Mouse (Mus musculus): ENCODE results near the gene Zdhhc4. TPM values are rescaled to one million over a fixed set of nuclear protein-coding genes. Genes with fewer than 3 reads are reported as not detected.

The Zdhhc4 gene
- polyA plus RNA-seq, 1 experiment from 2014 or later, result 84.4 TPM

DNA sequence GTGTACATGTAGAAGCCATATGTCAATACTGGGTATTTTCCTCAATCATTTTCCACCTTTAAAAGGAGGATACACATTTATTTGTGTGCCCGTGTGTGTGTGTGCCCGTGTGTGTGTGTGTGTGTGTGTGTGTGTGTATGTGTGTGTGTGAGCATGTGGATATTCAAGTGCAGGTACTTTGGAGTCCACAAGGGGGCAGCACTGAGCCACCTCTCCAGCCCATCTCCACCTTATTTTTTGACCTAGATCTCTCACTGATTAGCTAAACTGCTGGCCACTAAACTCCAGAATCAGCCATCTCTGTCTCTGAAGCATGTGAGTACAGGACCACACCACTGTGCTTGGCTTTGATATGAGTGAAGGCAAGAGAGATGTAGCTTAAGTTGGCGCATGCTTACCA lies 34.2 kb downstream of the Zdhhc4 start:
- WGBS, result 94% methylated on average over 3 of the region's 3 CpGs

DNA sequence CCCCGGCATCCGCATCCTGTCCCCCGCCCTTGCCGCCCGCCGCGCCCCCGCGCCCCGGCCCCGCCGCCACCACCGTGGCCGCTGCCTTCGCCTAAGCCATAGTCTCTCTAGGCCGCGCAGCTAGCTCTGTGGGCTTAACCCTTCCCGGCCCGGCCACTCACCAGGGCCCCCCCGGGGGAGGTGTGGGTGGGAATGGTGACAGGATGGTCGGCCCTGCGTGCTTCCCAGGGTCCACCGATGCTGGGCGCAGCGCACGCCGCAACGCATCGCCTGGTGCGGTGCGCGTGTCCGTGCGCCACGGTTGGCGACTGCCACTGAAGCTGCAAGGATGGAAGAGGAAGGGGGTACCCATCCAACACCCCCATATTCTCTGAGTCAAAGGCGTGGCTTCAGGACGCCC lies 35.7 kb downstream of the Zdhhc4 start, which contains the start of gene Zfp853:
Zfp853 (minus strand) TSS at position 220 of the 400 bp plus-strand sequence.
- Histone ChIP-seq H3K4me2 (replicated peaks) (peak within 1 kb of the TSS; percentile 84), H3K36me3 (peaks cover 10% of the 10 kb centered on the region; the same call in 1 of the 2 replicates), H3K27me3 (peaks cover 67% of the 10 kb centered on the region), H3K27ac (no peak within 1 kb of the TSS), H3K9me3 (peaks cover 6% of the 10 kb centered on the region; the same call in 1 of the 2 replicates), H3K9ac (peak within 1 kb of the TSS; percentile 72), H3K4me1 (peaks cover 24% of the 10 kb centered on the region), H3K4me3 (peak within 1 kb of the TSS; percentile 59)
- WGBS, result 4% methylated on average over 36 of the region's 38 CpGs
- ATAC-seq (ENCODE audit: low FRiP score, low read depth), result no peak

More for the DNA sequence above, 34.2 kb downstream of the Zdhhc4 start:
- Histone ChIP-seq H3K27ac (no peak overlapping the region), H3K4me3 (no peak overlapping the region), H3K9me3 (peaks cover 6% of the 10 kb centered on the region; the same call in 1 of the 2 replicates), H3K4me1 (peaks cover 18% of the 10 kb centered on the region), H3K4me2 (replicated peaks) (no peak overlapping the region), H3K9ac (no peak overlapping the region), H3K27me3 (peaks cover 53% of the 10 kb centered on the region), H3K36me3 (peaks cover 17% of the 10 kb centered on the region)
- no peak for ATAC-seq (ENCODE audit: low FRiP score, low read depth)

DNA sequence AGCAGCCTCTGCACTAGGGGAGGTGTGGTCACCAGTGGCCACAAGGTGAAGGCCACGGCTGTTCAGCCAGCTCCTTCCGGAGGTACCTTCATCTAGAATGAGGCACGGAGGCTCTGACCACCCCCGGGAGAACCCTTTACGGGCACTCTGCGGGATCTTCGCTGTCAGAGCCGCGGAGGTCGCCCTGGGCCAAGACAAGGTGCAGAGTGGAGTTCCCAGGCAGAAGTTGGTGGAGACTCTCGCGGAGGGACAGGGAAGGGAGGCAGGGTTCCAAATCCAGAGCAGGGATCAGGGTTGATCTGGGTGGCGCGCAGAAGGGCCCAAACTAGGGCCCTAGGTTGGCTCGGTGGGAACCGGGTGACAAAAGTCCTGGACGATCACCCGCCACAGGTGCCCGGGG lies 36.2 kb downstream of the Zdhhc4 start:
- ATAC-seq (ENCODE audit: low FRiP score, low read depth), result no peak
- H3K9me3 ChIP-seq, result peaks cover 6% of the 10 kb centered on the region; the same call in 1 of the 2 replicates
- H3K36me3 ChIP-seq, result peaks cover 8% of the 10 kb centered on the region; the same call in 1 of the 2 replicates
- peak overlapping the region; percentile 59 for H3K4me3 ChIP-seq
- 2% methylated on average over 19 of the region's 19 CpGs for WGBS
- peak overlapping the region; percentile 84 for H3K4me2 ChIP-seq (replicated peaks)
- peaks cover 29% of the 10 kb centered on the region for H3K4me1 ChIP-seq
- H3K27me3 ChIP-seq, result peaks cover 72% of the 10 kb centered on the region
- peak overlapping the region; percentile 72 for H3K9ac ChIP-seq
- H3K27ac ChIP-seq, result no peak overlapping the region

DNA sequence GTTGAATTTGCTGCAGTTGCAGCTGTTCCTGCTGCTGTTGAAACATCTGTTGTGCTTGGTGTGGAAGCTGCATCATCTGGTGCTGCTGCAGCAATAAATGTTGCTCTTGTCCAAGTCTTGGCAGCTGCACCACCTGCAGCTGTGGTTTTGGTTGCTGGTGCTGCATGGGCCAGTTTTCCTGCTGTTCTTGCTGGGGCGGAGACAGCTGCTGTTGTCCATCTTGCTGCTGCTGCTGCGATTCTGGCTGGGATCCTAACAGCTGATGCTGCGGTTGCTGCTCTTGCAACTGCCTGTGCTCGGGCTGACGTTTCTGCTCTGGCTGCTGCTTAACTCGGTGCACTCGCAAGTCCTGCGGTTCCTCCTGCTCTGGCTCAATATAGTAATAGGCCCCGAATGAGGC lies 39.8 kb downstream of the Zdhhc4 start:
- no peak overlapping the region for H3K4me2 ChIP-seq (replicated peaks)
- ATAC-seq (ENCODE audit: low FRiP score, low read depth), result no peak
- H3K9ac ChIP-seq, result no peak overlapping the region
- no peak overlapping the region for H3K27ac ChIP-seq
- peaks cover 33% of the 10 kb centered on the region for H3K4me1 ChIP-seq
- WGBS, result 74% methylated on average over 9 of the region's 9 CpGs
- peaks cover 8% of the 10 kb centered on the region; the same call in 1 of the 2 replicates for H3K36me3 ChIP-seq
- H3K27me3 ChIP-seq, result peaks cover 100% of the 10 kb centered on the region
- H3K4me3 ChIP-seq, result no peak overlapping the region
- H3K9me3 ChIP-seq, result no peaks in the 10 kb centered on the region

DNA sequence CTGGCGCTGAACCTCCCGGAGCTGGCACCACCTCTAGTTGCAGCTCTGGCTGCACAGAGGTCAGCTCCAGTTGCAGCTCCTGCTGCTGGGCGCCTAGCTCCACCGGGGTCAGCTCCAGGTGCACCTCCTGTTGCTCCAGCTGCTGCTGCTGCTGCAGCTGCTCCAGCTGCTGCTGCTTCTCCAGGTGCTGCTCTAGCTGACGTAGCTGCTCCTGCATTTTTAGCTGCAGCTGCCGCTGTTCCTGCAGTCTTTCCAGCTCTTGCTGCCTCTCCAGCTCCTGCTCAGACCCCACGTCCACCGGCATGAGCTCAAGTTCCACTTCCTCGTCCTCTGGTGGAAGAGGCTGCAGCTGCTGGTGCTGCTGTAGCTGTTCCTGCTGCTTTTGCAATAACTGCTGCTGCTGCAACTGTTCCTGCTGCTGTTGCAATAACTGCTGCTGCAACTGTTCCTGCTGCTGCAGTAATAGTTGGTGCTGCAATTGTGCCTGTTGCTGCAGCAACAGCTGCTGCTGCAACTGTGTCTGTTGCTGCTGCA lies 40.6 kb downstream of the Zdhhc4 start:
- ATAC-seq (ENCODE audit: low FRiP score, low read depth), result no peak
- Histone ChIP-seq H3K9ac (peak overlapping the region; percentile 21; the same call in 1 of the 2 replicates), H3K4me3 (peak overlapping the region; percentile 35), H3K27me3 (peaks cover 97% of the 10 kb centered on the region), H3K4me2 (replicated peaks) (peak overlapping the region; percentile 59), H3K27ac (no peak overlapping the region), H3K9me3 (no peaks in the 10 kb centered on the region), H3K4me1 (peaks cover 27% of the 10 kb centered on the region), H3K36me3 (peaks cover 8% of the 10 kb centered on the region; the same call in 1 of the 2 replicates)
- 9% methylated on average over 9 of the region's 9 CpGs for WGBS

DNA sequence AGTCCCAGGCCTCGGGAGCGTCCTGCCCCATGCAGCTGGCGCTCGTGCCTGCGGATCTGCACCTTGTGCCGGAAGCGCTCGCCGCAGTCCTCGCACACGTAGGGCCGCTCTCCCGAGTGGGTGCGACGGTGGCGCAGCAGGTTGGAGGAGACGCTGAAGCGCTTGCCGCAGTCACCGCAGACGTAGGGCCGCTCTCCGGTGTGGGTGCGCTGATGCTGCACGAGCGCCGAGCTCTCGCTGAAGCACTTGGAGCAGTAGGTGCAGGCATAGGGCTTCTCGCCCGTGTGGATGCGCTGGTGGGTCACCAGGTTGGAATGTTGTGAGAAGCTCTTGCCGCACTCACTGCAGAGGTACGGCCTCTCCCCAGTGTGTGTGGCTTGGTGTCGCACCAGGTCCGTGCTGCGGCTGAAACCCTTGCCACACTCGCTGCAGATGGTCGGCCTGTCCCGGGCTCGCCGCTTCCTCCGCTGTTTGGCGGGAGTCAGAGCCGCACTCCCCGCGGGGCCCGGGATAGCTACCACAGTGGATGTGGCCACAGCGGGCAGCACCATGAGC lies 41.2 kb downstream of the Zdhhc4 start:
- peak; percentile 18; the same call in 1 of the 2 replicates for ATAC-seq (ENCODE audit: low FRiP score, low read depth)
- peaks cover 8% of the 10 kb centered on the region; the same call in 1 of the 2 replicates for H3K36me3 ChIP-seq
- peak overlapping the region; percentile 59 for H3K4me2 ChIP-seq (replicated peaks)
- no peak overlapping the region for H3K27ac ChIP-seq
- peak overlapping the region; percentile 21; the same call in 1 of the 2 replicates for H3K9ac ChIP-seq
- no peaks in the 10 kb centered on the region for H3K9me3 ChIP-seq
- peaks cover 21% of the 10 kb centered on the region for H3K4me1 ChIP-seq
- 2% methylated on average over 48 of the region's 48 CpGs for WGBS
- peak overlapping the region; percentile 35 for H3K4me3 ChIP-seq
- peaks cover 97% of the 10 kb centered on the region for H3K27me3 ChIP-seq

DNA sequence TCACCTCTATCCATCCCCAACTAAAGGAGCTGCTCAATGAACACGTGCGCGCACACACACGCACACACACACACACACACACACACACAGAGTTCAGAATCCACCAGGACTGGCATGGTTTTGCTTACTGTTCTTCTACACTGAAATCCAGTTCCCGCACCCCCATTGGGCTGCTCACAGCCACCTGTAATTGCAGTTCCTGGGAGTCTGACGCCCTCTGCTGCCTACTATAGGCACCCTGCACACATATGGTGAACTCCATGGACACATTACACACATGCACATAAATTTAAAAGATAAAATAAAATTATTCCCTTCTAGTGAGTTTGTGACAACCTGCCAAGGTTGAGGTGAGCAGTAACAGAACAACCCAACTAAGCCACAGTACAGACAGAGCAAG lies 44.3 kb downstream of the Zdhhc4 start:
- Histone ChIP-seq H3K9ac (no peak overlapping the region), H3K9me3 (no peaks in the 10 kb centered on the region), H3K27me3 (peaks cover 86% of the 10 kb centered on the region), H3K36me3 (peaks cover 8% of the 10 kb centered on the region; the same call in 1 of the 2 replicates), H3K4me2 (replicated peaks) (no peak overlapping the region), H3K4me3 (no peak overlapping the region), H3K27ac (no peak overlapping the region), H3K4me1 (peaks cover 16% of the 10 kb centered on the region)
- 41% methylated on average over 6 of the region's 6 CpGs for WGBS
- no peak for ATAC-seq (ENCODE audit: low FRiP score, low read depth)

DNA sequence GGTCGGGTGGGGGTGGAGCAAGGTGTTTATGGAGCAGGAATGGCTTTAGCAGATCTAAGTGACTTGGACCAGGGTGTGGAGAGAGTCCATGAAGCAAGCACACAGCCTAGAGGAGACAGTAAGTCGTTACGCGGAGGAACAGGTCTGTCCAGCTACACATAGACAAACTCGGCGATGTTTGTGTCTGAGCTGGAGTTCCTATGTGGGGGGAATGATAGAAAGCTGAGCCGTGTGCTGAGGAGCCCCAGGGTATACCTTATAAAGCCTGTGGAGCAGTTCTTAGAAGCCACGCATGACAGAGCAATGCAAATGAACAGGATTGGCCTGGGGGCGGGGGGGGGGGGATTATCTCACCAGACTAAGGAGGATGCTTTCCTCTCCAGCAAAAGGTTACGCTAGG lies 49.8 kb downstream of the Zdhhc4 start:
- no peak overlapping the region for H3K27ac ChIP-seq
- no peak overlapping the region for H3K9ac ChIP-seq
- WGBS, result 41% methylated on average over 10 of the region's 10 CpGs
- no peaks in the 10 kb centered on the region for H3K9me3 ChIP-seq
- H3K4me2 ChIP-seq (replicated peaks), result no peak overlapping the region
- H3K4me1 ChIP-seq, result no peaks in the 10 kb centered on the region
- no peaks in the 10 kb centered on the region for H3K36me3 ChIP-seq
- no peak for ATAC-seq (ENCODE audit: low FRiP score, low read depth)
- H3K4me3 ChIP-seq, result no peak overlapping the region
- H3K27me3 ChIP-seq, result peaks cover 71% of the 10 kb centered on the region

DNA sequence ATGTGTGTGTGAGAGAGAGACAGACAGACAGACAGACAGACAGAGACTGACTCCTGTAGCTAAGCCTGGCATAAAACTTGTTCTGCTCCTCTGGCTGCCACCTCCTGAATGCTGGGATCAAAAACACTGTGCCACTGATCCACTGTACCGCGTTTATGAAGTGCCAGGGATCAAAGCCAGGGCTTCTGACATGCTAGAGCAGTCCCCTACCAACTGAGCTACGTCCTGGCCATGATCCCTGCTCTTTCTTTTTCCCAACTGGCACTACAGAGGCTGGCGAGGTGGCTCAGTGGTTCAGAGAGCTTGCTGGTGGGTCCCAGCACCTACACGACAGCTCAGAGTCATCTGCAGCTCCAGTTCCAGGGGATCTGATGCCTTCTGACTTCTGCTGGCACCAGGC lies 53.3 kb downstream of the Zdhhc4 start:
- peaks cover 50% of the 10 kb centered on the region for H3K27me3 ChIP-seq
- H3K4me3 ChIP-seq, result no peak overlapping the region
- no peak overlapping the region for H3K27ac ChIP-seq
- peaks cover 4% of the 10 kb centered on the region for H3K4me1 ChIP-seq
- H3K9ac ChIP-seq, result no peak overlapping the region
- no peak for ATAC-seq (ENCODE audit: low FRiP score, low read depth)
- no peak overlapping the region for H3K4me2 ChIP-seq (replicated peaks)
- 39% methylated on average over 5 of the region's 5 CpGs for WGBS
- H3K36me3 ChIP-seq, result no peaks in the 10 kb centered on the region
- no peaks in the 10 kb centered on the region for H3K9me3 ChIP-seq

DNA sequence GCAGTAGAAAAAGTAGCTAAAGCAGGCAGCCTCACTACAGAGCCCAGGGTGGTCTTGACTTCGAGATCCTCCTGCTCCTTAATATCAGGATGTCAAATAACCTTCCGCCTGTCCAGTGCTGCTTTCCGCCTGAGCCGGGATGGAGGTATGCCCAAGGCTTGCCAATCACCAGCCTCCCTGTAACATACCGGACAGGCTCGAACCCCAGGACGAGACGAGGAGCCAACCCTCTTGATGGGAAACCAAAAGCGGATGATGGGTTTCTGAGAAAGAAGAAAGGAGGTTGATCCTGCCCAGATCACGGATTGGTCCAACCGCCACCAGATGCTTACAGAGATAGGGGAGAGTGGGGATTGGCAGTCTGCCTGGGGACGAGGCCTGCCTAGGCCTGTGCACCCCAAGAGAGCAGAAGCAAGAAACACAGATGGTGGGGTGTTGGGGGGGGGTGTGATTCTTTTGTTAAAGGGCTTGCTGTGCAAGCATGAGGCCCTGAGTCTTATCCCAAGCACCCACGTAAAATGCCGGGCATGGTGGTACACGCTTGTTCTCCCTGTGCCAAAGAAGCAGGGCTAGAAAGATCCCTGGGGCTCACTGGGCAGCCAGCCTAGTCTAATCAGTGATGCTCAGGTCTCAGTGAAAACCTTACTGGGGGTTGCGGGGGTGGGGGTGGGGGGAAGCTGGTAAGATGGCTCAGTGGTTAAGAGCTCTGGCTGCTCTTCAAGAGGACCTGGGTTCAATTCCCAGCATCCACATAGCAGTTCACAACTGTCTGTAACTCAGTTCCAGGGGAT lies 56.3 kb downstream of the Zdhhc4 start:
- Histone ChIP-seq H3K27ac (no peak overlapping the region), H3K4me1 (peaks cover 21% of the 10 kb centered on the region), H3K4me2 (replicated peaks) (no peak overlapping the region), H3K9me3 (no peaks in the 10 kb centered on the region), H3K4me3 (no peak overlapping the region), H3K9ac (no peak overlapping the region), H3K27me3 (peaks cover 25% of the 10 kb centered on the region), H3K36me3 (no peaks in the 10 kb centered on the region)
- 89% methylated on average over 16 of the region's 16 CpGs for WGBS
- ATAC-seq (ENCODE audit: low FRiP score, low read depth), result no peak

DNA sequence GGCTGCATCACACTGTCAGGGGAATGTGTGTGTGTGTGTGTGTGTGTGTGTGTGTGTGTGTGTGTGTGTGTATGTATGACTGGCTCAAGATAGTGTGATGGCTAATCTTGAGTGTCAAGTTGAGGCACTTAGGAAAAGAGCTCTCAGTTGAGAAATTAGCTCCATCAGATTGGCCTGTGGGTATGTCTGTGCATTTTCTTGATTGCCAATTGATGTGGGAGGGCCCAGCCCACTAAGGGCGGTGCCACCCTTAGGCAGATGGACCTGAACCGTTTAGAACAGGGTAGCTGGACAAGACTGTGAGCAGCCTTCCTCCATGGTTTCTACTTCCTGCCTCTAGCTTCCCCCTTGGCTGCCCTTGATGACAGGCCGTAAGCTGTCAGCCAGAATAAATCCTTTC lies 56.9 kb downstream of the Zdhhc4 start:
- no peaks in the 10 kb centered on the region for H3K36me3 ChIP-seq
- ATAC-seq (ENCODE audit: low FRiP score, low read depth), result no peak
- H3K4me1 ChIP-seq, result peaks cover 23% of the 10 kb centered on the region
- H3K9me3 ChIP-seq, result no peaks in the 10 kb centered on the region
- no peak overlapping the region for H3K27ac ChIP-seq
- WGBS, result 80% methylated on average over 3 of the region's 3 CpGs
- no peak overlapping the region for H3K4me3 ChIP-seq
- peaks cover 19% of the 10 kb centered on the region for H3K27me3 ChIP-seq
- H3K4me2 ChIP-seq (replicated peaks), result no peak overlapping the region
- no peak overlapping the region for H3K9ac ChIP-seq

DNA sequence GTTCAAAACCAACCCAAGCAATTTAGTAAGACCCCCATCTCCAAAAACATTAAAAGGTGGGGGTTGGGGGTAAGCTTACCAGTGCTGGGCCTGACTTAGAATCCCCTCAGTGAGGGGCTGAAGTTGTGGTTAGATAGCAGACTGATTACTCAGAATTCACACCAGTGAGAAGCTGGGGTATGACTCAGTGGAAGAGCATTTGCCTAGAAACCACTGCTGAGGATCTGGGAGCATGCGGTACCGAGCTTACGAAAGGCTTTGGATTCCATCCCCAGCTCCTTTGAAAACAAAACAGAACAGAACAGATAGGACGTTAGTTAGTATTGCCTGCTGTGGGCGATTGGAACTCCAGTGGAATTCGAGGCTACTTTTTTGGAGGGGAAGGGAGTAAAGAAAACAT lies 57.4 kb downstream of the Zdhhc4 start:
- H3K27ac ChIP-seq, result no peak overlapping the region

More for the DNA sequence above, 57.4 kb downstream of the Zdhhc4 start:
- Histone ChIP-seq H3K9me3 (no peaks in the 10 kb centered on the region), H3K4me2 (replicated peaks) (no peak overlapping the region), H3K4me3 (no peak overlapping the region), H3K4me1 (peaks cover 23% of the 10 kb centered on the region), H3K36me3 (no peaks in the 10 kb centered on the region), H3K27me3 (peaks cover 14% of the 10 kb centered on the region), H3K9ac (no peak overlapping the region)
- WGBS, result 87% methylated on average over 6 of the region's 6 CpGs
- ATAC-seq (ENCODE audit: low FRiP score, low read depth), result no peak

Data from limb, embryonic 13.5 days (tissue).